Mouse (Mus musculus) forebrain, embryonic 16.5 days (tissue): ENCODE results near the gene Larp1b. TPM values are rescaled to one million over a fixed set of nuclear protein-coding genes. Genes with fewer than 3 reads are reported as not detected.

Source experiments
- ATAC-seq: fragments of 200-750 bp; cut with Nextera tagmentation; 2 replicates; pipeline ENCODE4 v1.8.0; 2017; ENCODE audit warnings: mild to moderate bottlenecking, moderate library complexity
- H3K27ac ChIP-seq: fragments of 300-500 bp; sonication (generic); 2 replicates; pipeline ENCODE4 v1.5.1; 2014; ENCODE audit warnings: low read length, control low read depth
- H3K27me3 ChIP-seq: fragments of 300-500 bp; sonication (generic); replicated peaks from 2 replicates; pipeline ENCODE4 v1.6.1; 2014; ENCODE audit warnings: low read length; ENCODE audit not compliant: control insufficient read depth, insufficient read depth
- H3K36me3 ChIP-seq: fragments of 300-500 bp; sonication (generic); 2 replicates; pipeline ENCODE4 v1.6.1; 2014; ENCODE audit not compliant: control insufficient read depth, insufficient read depth
- H3K4me1 ChIP-seq: fragments of 300-500 bp; sonication (generic); replicated peaks from 2 replicates; pipeline ENCODE4 v1.6.1; 2014; ENCODE audit warnings: low read length; ENCODE audit not compliant: control insufficient read depth, insufficient read depth
- H3K4me2 ChIP-seq: fragments of 300-500 bp; sonication (generic); 2 replicates; pipeline ENCODE4 v1.6.1; 2014; ENCODE audit warnings: mild to moderate bottlenecking, low read length, control low read depth
- H3K4me3 ChIP-seq: fragments of 300-500 bp; sonication (generic); replicated peaks from 2 replicates; pipeline ENCODE4 v1.5.1; 2014; ENCODE audit warnings: mild to moderate bottlenecking, low read length, control low read depth
- H3K9ac ChIP-seq: fragments of 300-500 bp; sonication (generic); replicated peaks from 2 replicates; pipeline ENCODE4 v1.6.1; 2014; ENCODE audit warnings: low read depth, low read length, control low read depth
- H3K9me3 ChIP-seq: fragments of 300-500 bp; sonication (generic); 2 replicates; pipeline ENCODE4 v1.6.1; 2016; ENCODE audit warnings: low read length; ENCODE audit not compliant: control insufficient read depth
- WGBS: fragments of 180-500 bp; shearing (Covaris S2); extraction: QIAGEN DNeasy Blood & Tissue Kit; methylation state at CpG from one replicate; pipeline ENCODE4 v1.1.7; 2014; 5-methylcytosine and 5-hydroxymethylcytosine counted together
- polyA plus RNA-seq: library from polyadenylated mRNA; unstranded; fragments of >200 nt; fragmentation: Nextera tagmentation; extraction: Ambion mirVana; gene quantifications from 2 replicates; pipeline ENCODE4 v1.2.1, GENCODE M21; 2015

Larp1b gene
- polyA plus RNA-seq, 1 experiment from 2014 or later, result 3.3 TPM

DNA sequence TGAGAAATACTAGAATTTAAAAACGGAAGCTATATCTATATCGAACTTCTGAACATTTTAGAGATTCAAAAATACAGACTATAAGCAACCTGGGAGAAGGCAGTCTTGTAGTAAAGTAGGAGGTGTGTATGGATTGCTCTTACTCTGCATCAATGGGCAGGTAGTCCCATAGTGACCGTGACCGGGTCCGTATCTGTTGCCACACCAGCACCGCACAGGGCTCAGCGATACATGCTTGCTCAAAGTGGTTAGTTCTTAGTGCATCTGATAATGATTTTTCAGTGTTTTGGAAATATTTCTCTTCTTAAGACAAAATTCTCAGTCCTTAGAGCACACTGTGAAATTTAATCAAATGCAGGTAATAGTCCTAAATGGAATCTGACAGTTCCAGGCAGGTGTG is 62.8 kb downstream of the Larp1b start:
- H3K27me3 ChIP-seq, result no peaks in the 10 kb centered on the region
- WGBS, result 95% methylated on average over 7 of the region's 7 CpGs
- no peaks in the 10 kb centered on the region for H3K36me3 ChIP-seq
- no peak overlapping the region for H3K9ac ChIP-seq
- H3K27ac ChIP-seq, result no peak overlapping the region
- no peaks in the 10 kb centered on the region for H3K9me3 ChIP-seq
- no peak overlapping the region for H3K4me3 ChIP-seq
- H3K4me1 ChIP-seq, result no peaks in the 10 kb centered on the region
- no peak for ATAC-seq
- H3K4me2 ChIP-seq, result no peak overlapping the region

DNA sequence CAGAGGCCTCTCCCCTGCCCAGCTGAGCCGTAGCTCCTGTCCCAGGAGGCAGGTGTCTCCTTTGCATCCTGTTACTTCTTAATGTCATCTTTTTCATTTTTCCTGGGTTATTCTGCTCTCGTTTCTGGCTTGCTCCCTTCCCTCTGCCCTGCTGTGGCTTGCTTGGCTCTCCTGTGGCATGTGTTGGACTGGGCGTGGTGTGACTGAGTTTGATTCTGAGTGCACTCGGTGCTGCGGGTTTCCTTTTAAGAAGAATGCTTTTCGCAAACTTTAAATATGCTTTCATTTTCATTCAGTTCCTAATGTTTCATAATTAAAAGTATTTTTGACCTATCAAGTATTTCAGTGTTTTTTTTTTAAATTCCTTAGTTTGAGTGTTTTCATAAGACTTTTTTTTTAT is 65.3 kb downstream of the Larp1b start:
- H3K9me3 ChIP-seq, result no peaks in the 10 kb centered on the region
- H3K27me3 ChIP-seq, result no peaks in the 10 kb centered on the region

DNA sequence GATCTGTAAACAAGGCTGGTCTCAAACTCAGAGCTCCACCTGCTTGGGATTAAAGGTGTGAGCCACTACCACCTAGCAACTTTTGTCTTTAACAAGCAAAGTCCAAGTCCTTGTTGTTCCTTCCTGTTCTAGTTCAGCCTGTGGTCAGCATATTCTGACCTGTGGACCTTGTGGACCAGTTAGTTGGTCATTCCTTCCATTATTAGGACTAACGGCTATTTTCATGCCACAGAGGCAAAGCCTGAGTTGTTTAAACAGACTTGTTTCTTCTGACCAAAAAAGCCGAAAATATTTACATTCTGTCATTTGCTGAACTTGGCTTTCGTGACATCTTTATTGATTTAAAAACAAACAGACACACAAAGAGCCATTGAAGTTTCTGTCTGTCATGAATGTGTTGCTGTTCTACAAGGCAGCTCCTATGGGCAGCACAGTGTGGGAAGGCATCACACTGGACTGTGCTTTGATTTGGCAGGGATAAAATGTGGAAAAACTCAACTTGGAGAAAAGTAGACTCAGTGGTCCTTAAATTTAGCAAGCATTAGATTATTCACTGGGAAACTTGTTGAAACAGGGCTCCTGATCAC is 68.5 kb downstream of the Larp1b start:
- H3K27me3 ChIP-seq, result no peaks in the 10 kb centered on the region
- H3K4me2 ChIP-seq, result no peak overlapping the region
- ATAC-seq, result no peak
- H3K9ac ChIP-seq, result no peak overlapping the region
- WGBS, result 81% methylated on average over 3 of the region's 3 CpGs
- H3K4me1 ChIP-seq, result 0 out of 2 replicates have a peak, but pooled peaks cover 3% of the 10 kb centered on the region
- H3K9me3 ChIP-seq, result no peaks in the 10 kb centered on the region
- no peak overlapping the region for H3K27ac ChIP-seq
- H3K36me3 ChIP-seq, result no peaks in the 10 kb centered on the region
- H3K4me3 ChIP-seq, result no peak overlapping the region

More for the DNA sequence above, 65.3 kb downstream of the Larp1b start:
- H3K27ac ChIP-seq, result no peak overlapping the region
- WGBS, result 68% methylated on average over 6 of the region's 6 CpGs
- H3K4me3 ChIP-seq, result no peak overlapping the region
- ATAC-seq, result no peak
- no peaks in the 10 kb centered on the region for H3K4me1 ChIP-seq
- no peak overlapping the region for H3K9ac ChIP-seq
- no peak overlapping the region for H3K4me2 ChIP-seq
- no peaks in the 10 kb centered on the region for H3K36me3 ChIP-seq

DNA sequence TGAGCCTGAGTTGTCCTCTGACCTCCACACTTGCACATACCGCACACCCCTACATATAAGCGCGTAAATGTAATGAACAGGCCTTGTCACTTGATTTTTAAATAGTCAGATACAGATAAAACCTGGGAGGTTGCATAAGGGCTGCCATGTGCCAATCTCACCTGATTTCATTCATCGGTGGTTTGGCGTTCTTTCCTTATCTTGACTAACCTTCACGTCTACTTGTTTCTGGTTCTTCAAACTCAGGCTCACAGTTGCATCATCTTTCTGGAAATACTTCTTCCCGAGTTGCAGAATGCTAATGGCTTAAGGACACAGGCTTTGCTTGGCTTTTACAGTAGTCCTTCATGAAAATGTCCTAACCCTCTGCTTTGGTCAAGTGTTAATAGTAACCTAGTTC is 71.1 kb downstream of the Larp1b start:
- Histone ChIP-seq H3K27me3 (no peaks in the 10 kb centered on the region), H3K4me2 (no peak overlapping the region), H3K9me3 (no peaks in the 10 kb centered on the region), H3K4me3 (no peak overlapping the region), H3K27ac (no peak overlapping the region), H3K9ac (no peak overlapping the region), H3K4me1 (0 out of 2 replicates have a peak, but pooled peaks cover 3% of the 10 kb centered on the region), H3K36me3 (no peaks in the 10 kb centered on the region)
- 94% methylated on average over 7 of the region's 7 CpGs for WGBS
- no peak for ATAC-seq

DNA sequence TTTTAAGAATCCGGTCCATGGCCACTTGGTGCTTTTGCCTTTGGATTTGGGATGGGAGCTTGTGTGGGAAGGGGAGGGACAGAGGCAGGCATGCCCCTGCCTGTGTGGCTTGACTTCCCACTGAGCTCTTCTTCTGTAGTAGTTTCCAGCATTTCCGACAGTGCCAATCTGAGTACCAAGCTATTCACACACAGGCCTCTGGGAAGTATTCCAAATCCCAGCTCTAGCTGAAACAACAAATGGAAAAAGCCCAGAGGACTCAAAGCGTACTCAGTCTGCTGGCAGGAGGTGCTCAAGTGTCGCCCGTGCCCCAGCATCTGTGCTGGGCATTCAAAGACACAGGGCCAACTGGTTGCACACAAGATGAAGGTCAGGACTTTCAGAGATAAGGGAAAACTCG is 72.4 kb downstream of the Larp1b start:
- H3K9ac ChIP-seq, result no peak overlapping the region
- no peaks in the 10 kb centered on the region for H3K27me3 ChIP-seq
- ATAC-seq, result peak; percentile 89
- H3K4me2 ChIP-seq, result no peak overlapping the region
- H3K4me1 ChIP-seq, result 0 out of 2 replicates have a peak, but pooled peaks cover 3% of the 10 kb centered on the region
- WGBS, result 27% methylated on average over 6 of the region's 6 CpGs
- H3K36me3 ChIP-seq, result no peaks in the 10 kb centered on the region
- no peaks in the 10 kb centered on the region for H3K9me3 ChIP-seq
- no peak overlapping the region for H3K27ac ChIP-seq
- H3K4me3 ChIP-seq, result no peak overlapping the region

DNA sequence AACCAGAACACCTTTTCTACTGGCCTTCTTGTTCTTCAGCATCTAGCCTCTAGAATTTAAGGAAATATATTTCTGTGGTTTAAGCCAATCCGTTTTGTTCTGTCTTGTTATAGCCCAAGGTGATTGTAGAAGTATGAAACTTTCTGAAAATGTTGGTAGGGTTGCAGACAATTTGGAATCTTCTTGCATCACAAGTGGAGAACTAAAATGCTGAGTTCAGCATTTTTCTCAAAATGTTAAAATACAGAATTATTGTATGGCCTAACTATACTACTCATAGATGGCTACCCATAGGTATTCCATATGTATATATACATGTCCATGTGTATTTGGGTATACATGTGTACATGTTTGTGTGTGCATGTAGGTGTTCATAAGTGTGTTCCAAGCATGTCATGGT is 81.1 kb downstream of the Larp1b start:
- 90% methylated on average over 1 of the region's 1 CpGs for WGBS
- ATAC-seq, result no peak
- H3K4me1 ChIP-seq, result no peaks in the 10 kb centered on the region
- H3K9me3 ChIP-seq, result no peaks in the 10 kb centered on the region
- H3K4me3 ChIP-seq, result no peak overlapping the region
- H3K27me3 ChIP-seq, result no peaks in the 10 kb centered on the region
- no peaks in the 10 kb centered on the region for H3K36me3 ChIP-seq
- H3K4me2 ChIP-seq, result no peak overlapping the region
- no peak overlapping the region for H3K9ac ChIP-seq
- H3K27ac ChIP-seq, result no peak overlapping the region

DNA sequence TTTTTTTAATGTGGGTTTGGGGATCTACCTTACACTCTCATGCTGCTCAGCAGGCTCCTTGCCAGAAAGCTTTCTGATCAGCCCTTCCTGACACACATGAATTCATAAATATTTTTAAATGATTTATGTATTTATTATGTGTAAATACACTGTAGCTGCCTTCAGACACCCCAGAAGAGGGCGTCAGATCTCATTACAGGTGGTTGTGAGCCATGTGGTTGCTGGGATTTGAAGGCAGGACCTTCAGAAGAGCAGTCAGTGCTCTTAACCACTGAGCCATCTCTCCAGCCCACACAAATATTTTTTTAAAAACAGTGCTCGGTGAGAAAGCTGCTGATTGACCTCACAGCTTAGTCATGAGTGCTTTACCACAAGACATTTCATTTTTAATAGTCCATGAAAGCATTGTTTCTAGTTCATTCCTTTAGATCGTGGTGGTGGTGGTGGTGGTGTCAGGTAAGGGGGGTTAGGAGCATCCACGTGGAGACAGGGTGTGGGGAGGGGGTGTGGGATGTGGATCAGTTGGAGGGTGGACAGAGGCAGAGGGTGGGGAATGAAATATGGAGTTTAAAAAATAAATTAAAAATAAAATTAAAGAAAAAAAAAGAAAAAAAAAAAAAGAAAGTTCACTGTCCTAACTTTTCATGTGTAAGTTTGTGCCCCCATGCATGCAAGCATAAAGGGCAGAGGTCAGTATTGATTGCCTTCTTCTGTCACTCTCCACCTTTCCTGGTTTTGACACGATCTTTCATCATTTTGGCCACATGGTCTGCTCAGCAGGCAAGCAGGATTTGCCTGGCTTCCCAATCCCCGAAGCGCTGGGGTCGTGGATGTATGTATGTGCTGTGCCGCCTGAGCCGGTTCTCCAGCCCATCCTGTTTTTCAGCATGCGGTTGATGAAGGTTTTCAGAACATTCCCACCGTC is 81.9 kb downstream of the Larp1b start:
- H3K9ac ChIP-seq, result no peak overlapping the region
- no peaks in the 10 kb centered on the region for H3K36me3 ChIP-seq
- no peak overlapping the region for H3K27ac ChIP-seq
- no peak overlapping the region for H3K4me2 ChIP-seq
- no peaks in the 10 kb centered on the region for H3K9me3 ChIP-seq
- ATAC-seq, result no peak
- no peak overlapping the region for H3K4me3 ChIP-seq
- H3K27me3 ChIP-seq, result no peaks in the 10 kb centered on the region
- 82% methylated on average over 12 of the region's 12 CpGs for WGBS
- H3K4me1 ChIP-seq, result no peaks in the 10 kb centered on the region

DNA sequence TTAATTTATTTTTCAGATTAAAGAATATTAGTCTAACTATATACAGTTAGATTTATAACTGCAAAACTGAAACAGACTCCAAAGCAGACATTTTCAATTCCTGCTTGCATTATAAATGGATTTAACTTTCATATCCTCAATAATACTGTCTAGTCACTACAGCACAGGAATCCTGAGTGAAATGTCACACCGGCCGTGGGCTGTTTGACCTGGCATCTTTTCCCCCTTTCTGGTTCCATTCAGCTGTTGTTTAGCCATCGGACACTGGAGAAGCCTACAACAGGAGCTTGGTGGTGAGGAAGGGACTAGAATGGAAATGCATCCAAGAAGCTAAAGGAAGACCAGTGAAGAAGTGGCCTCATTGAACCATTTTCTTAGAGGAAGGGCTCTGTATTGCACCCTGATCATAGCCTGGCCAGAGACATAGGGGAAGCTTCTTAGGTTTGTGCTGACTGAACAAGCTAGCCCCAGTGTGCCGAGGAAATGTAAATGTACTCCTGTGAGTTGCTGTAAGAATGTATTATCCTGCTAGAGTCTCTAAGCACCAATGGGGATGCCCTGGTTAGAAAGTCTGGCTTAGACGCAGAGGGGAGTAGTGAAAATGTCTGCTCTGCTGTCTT is 88.8 kb downstream of the Larp1b start:
- Histone ChIP-seq H3K9ac (no peak overlapping the region), H3K36me3 (no peaks in the 10 kb centered on the region), H3K4me3 (no peak overlapping the region), H3K27me3 (no peaks in the 10 kb centered on the region), H3K27ac (no peak overlapping the region), H3K4me1 (no peaks in the 10 kb centered on the region), H3K9me3 (no peaks in the 10 kb centered on the region), H3K4me2 (no peak overlapping the region)
- 64% methylated on average over 5 of the region's 5 CpGs for WGBS
- ATAC-seq, result no peak

DNA sequence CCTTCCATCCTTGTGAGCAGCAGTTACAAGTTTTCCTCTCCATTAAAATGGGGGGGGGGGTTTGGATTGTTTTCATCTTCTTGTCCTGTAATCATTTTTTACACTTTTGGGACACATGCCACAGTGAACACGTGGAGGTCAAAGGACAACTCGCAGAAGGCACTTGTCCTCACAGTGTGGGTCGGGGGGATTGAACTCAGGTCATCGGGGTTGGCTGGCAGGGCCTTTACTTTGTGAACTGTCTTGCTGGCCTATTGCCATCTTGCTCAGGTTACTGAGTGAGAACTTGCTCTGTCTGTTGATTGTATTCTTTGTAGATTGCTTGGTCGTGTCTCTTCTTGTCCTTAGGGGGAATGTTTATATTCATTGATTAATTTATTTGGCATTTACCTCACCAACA is 91.6 kb downstream of the Larp1b start:
- Histone ChIP-seq H3K36me3 (no peaks in the 10 kb centered on the region), H3K27ac (no peak overlapping the region), H3K4me1 (no peaks in the 10 kb centered on the region), H3K4me3 (no peak overlapping the region), H3K9ac (no peak overlapping the region), H3K4me2 (no peak overlapping the region), H3K9me3 (no peaks in the 10 kb centered on the region), H3K27me3 (no peaks in the 10 kb centered on the region)
- no peak for ATAC-seq
- 74% methylated on average over 5 of the region's 5 CpGs for WGBS
